Mouse (Mus musculus) gastrocnemius, postnatal 4 days (tissue): ENCODE data around the gene Rcsd1. TPM values are rescaled to one million over a fixed set of nuclear protein-coding genes. Genes with fewer than 3 reads are reported as not detected.

ENCODE experiments used
- DNase-seq, 2 experiments: peaks; one replicate each; pipeline ENCODE4 v3.0.0; 2021 to 2022; ENCODE audit warnings: low spot score in 2 of 2, mixed read lengths in 2 of 2
- long read RNA-seq, 2 experiments: library from polyadenylated mRNA; stranded (forward); transcript quantifications; one replicate each; pipeline ENCODE4 v2.0.0; 2021
- total RNA-seq, 2 experiments: library from RNA; stranded (reverse); gene quantifications; 2 replicates each; pipeline ENCODE4 v1.2.3; 2021

Gene Rcsd1
- total RNA-seq, result 100 to 1,000 TPM; 108 to 126 TPM
- long read RNA-seq, experiment 1, full-length matches to known transcripts, result 129 of 150 reads
- long read RNA-seq, experiment 1, partial matches to known transcripts, result 12 of 150 reads
- long read RNA-seq, experiment 1, other reads (novel, unspliced or antisense), result 9 of 150 reads
- long read RNA-seq, experiment 2, full-length matches to known transcripts, result 165 of 204 reads
- long read RNA-seq, experiment 2, partial matches to known transcripts, result 19 of 204 reads
- long read RNA-seq, experiment 2, other reads (novel, unspliced or antisense), result 20 of 204 reads

- no peak for DNase-seq
These were observed at the start of gene Rcsd1 for GRCm38 (mm10) chr1:165709629-165710256. Rcsd1 (minus strand) TSS chr1:165709757.

- no peak for DNase-seq
These were observed 45.6 kb upstream of the Rcsd1 start for GRCm38 (mm10) chr1:165755194-165755593.

GRCm38 (mm10) chr1:165754205-165754604 is 44.6 kb upstream of the Rcsd1 start:
- DNase-seq, result no peak

GRCm38 (mm10) chr1:165751838-165752237 is 42.3 kb upstream of the Rcsd1 start:
- DNase-seq, result no peak

- DNase-seq, result no peak
These were observed 41.6 kb upstream of the Rcsd1 start for GRCm38 (mm10) chr1:165751142-165751541.

- no peak for DNase-seq
These were observed 38.5 kb upstream of the Rcsd1 start for GRCm38 (mm10) chr1:165748053-165748452.

GRCm38 (mm10) chr1:165741989-165742388 is 32.4 kb upstream of the Rcsd1 start:
- DNase-seq, result no peak

GRCm38 (mm10) chr1:165738985-165739384 is 29.4 kb upstream of the Rcsd1 start:
- no peak for DNase-seq

- no peak for DNase-seq
These were observed 28.3 kb upstream of the Rcsd1 start for GRCm38 (mm10) chr1:165737867-165738266.

GRCm38 (mm10) chr1:165737451-165737850 is 27.9 kb upstream of the Rcsd1 start:
- no peak for DNase-seq

- DNase-seq, result peak; percentile 75 to 87
These were observed 26.6 kb upstream of the Rcsd1 start for GRCm38 (mm10) chr1:165735826-165736818.

- DNase-seq, result no peak
These were observed 25.3 kb upstream of the Rcsd1 start for GRCm38 (mm10) chr1:165734840-165735239.

- DNase-seq, result no peak
These were observed 22.0 kb upstream of the Rcsd1 start for GRCm38 (mm10) chr1:165731553-165731952.

GRCm38 (mm10) chr1:165730129-165730528 is 20.6 kb upstream of the Rcsd1 start:
- no peak for DNase-seq

- DNase-seq, result no peak
These were observed 18.6 kb upstream of the Rcsd1 start for GRCm38 (mm10) chr1:165728057-165728639.

- DNase-seq, result no peak
These were observed 17.4 kb upstream of the Rcsd1 start for GRCm38 (mm10) chr1:165726986-165727385.

GRCm38 (mm10) chr1:165725039-165725644 is 15.6 kb upstream of the Rcsd1 start:
- no peak for DNase-seq

- peak in 1 of 2 experiments; percentile 8 for DNase-seq
These were observed 14.9 kb upstream of the Rcsd1 start for GRCm38 (mm10) chr1:165724219-165725033.

GRCm38 (mm10) chr1:165722531-165723123 is 13.1 kb upstream of the Rcsd1 start:
- no peak for DNase-seq
